Mouse (Mus musculus): ENCODE data around the gene Gm21958.
"Not testable (repeated sequence)": the region's sequence is repeated elsewhere in the genome, so short reads cannot be mapped to it uniquely, and the experiment has no call there.

The Gm21958 gene

DNA sequence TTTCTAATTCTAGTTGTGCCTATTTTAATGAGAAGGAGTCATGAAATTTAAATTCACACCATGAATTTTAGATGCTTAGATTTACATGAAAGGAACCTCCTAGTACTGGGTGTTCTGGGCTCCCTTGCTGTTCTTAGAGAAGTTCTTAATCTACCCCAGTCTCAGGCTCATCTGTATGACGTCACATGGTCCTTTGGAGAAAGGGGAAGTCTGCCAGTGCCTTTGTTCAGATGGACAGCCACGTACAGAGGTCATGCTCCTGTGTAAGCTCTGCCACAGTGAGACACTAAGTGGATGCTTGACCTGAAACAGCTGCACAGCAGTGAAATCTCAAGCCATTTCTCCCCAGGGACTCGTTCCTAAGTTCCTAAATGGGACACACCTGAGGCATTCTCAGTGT lies 4.8 kb upstream of the Gm21958 start:
- no peak for DNase-seq

DNA sequence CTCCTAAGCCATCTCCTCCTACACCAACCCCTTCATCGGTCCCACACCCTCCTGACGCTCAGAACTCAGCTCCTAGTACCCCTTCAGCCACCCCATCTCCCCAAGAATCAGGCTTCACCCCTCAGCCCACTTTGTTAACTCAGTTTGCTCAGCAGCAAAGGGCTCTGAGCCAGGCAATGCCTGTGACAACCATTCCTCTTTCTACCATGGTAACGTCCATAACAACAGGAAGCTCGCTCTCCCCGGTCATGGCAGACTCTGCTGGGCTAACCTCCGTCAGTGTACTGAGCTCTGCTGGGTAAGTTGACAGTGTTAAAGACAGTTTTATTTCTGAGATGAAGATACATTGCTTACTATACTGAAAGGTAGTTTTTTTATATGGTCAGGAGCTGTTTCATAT lies 3.2 kb upstream of the Gm21958 start:
- no peak for DNase-seq

DNA sequence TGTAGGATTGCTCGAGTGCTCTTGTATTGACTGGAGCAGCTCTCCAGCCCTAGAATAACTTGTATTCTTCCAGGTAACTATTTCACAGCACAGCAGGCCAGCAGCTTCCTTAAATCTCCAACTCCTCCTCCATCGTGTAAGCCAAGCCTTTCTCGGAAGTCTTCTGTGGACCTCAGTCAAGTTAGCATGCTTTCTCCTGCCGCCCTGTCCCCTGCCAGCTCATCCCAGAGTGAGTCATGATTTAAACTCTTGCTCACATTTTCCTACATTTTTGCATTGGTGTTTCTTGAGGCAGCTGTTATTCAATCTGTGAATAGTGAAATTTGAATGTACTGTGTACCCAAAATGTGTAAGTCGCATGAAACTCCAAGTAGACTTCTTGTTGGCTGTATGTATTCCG lies 1.3 kb upstream of the Gm21958 start:
- no peak for DNase-seq

- DNase-seq = no peak
These were observed 5.2 kb downstream of the Gm21958 start for GRCm38 (mm10) chr3:54708972-54709371.

DNA sequence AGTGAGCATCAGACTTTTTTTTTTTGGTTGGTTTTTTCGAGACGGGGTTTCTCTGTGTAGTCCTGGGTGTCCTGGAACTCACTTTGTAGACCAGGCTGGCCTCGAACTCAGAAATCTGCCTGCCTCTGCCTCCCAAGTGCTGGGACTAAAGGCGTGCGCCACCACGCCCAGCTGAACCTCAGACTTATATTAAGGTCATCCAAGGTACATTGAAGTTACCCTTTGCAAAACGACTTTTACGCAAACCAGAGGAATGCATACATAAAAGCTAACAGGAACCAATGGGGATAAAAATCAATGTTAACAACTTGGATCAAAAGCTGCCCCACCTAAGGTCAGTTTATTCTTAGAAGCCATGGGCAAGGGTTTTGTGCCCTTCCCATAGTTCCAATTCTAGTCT lies 10.0 kb downstream of the Gm21958 start:
- DNase-seq = not testable (repeated sequence)

- no peak for DNase-seq
These were observed 14.3 kb downstream of the Gm21958 start for GRCm38 (mm10) chr3:54699759-54700301.

DNA sequence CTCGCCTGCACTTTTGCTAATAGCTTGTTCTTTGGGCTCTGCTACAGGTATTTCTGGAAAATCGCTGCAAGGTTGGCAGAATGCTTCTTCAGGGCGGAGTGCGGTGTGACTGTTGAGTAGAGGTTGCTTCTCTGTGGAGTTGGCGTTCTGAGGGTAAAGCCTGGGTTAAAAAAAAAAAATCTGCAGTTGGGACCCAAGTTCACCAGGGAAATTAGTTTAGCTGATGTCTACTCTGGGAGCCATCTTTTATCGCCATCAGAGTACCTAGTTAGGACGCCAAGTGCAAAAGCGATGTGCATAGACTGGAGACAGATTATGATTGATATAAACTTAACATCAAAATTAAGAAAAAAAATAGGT lies 21.1 kb downstream of the Gm21958 start:
- no peak for DNase-seq

- peak; percentile 95 to 98 for DNase-seq
These were observed 21.7 kb downstream of the Gm21958 start, which contains the start of gene Supt20 for GRCm38 (mm10) chr3:54692202-54693055. Gene Supt20 (plus strand): TSS chr3:54692807.

DNA sequence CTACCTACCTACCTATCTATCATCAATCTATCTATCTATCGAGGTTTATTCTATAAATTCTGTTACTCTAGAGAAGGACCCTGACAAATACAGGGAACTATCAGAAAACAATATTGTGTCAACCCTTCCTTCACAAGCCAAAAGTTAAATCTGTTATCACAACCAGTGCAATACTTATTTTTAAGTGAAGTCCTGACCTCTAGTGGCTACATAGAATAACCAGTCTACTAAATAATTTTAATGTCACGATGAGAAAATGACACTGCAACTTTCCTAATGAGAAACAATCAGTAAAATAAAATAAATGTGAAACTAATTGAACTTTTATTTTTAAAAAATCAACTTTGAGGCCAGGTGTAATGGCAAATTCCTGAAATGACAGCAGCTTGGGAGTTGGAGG lies 25.1 kb downstream of the Gm21958 start:
- peak in 1 of 2 experiments; percentile 45 for DNase-seq

- DNase-seq = no peak
These were observed 26.9 kb downstream of the Gm21958 start for GRCm38 (mm10) chr3:54687245-54687644.

- no peak for DNase-seq
These were observed 29.0 kb downstream of the Gm21958 start for GRCm38 (mm10) chr3:54685202-54685601.

GRCm38 (mm10) chr3:54681310-54682204 lies 32.6 kb downstream of the Gm21958 start:
- no peak for DNase-seq

- DNase-seq = no peak
These were observed 37.3 kb downstream of the Gm21958 start for GRCm38 (mm10) chr3:54676818-54677217.

DNA sequence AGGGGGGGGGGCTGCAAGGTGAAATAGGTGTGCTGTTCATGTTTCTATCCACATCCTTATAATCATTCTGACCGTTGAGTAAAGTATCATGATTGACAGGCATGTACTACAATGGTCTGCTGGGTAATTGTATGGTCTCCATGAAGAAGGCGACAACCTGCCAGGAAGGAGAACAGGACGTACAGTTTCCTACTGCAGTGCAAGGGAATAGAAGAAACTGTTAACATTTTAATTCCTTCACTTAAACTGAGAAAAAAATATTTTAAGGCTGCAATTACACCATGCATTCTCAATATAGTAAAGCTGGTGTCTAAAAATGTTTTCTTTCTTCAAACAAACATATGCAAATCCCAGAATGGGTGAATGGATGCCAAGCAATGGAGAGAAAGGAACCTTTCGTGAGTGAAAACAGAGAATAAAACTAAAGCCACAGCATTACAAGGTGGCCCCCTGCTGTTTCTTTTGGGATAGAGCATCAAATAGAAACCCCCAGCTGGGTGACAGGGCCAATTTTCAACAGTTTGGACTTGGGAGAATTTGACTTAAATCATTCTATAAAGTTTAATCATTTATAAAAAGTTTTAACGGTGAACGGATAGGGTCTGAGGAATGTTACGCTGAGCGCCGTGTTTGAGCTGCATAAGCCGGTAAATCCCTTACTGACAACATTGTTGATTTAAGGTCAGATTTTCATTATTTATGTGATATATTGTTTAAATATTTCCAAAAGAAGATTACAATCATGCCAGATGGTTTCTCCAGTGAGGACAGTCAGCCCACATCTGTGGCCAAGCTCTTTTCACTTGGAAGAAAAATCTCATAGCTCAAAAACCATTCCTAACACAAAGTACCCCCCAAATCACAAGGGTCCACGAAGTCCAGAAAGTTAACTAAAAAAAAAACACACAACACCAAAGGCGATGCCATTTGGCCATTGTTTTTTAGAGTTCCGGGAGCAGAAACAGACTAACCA lies 41.3 kb downstream of the Gm21958 start:
- peak; percentile 38 to 50 for DNase-seq

DNA sequence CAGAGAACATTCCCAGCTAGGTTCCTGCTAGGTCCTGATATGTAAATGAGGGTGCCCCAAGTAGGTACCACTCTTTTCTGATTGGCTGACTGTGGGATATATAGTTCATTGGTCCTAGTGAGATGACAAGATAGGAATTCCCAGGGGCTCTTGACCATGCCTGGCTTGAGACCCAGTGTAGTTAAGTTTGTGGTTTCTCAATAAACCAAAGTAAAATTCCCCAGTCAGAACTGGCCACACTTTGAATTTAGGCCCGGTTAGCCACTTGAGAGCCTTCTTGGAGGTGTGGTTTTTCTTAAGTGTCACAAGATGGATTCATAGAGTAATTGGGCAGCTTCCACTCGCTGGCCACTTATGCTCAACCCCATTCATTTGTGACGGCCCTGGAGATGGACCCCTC lies 42.0 kb downstream of the Gm21958 start:
- no peak for DNase-seq

GRCm38 (mm10) chr3:54669559-54669958 lies 44.6 kb downstream of the Gm21958 start:
- DNase-seq = no peak

GRCm38 (mm10) chr3:54668722-54669121 lies 45.4 kb downstream of the Gm21958 start:
- DNase-seq = no peak

- DNase-seq = no peak
These were observed 46.0 kb downstream of the Gm21958 start for GRCm38 (mm10) chr3:54668141-54668540.
